Mouse (Mus musculus) limb, embryonic 14.5 days (tissue): ENCODE results near the gene Tmed8. TPM values are rescaled to one million over a fixed set of nuclear protein-coding genes. Genes with fewer than 3 reads are reported as not detected.

Experiments
- ATAC-seq: fragments of 200-750 bp; cut with Nextera tagmentation; 2 replicates; pipeline ENCODE4 v1.8.0; 2017; ENCODE audit warnings: low read depth, moderate number of reproducible peaks, moderate TSS enrichment; ENCODE audit not compliant: low FRiP score
- DNase-seq: peaks from one replicate; pipeline ENCODE4 v3.0.0-alpha.2; 2015; ENCODE audit warnings: low spot score
- H3K27ac ChIP-seq: fragments of 300-500 bp; sonication (generic); replicated peaks from 2 replicates; pipeline ENCODE4 v1.5.1; 2014; ENCODE audit warnings: low read depth, mild to moderate bottlenecking, low read length, moderate library complexity, mixed read lengths
- H3K27me3 ChIP-seq: fragments of 300-500 bp; sonication (generic); 2 replicates; pipeline ENCODE4 v1.6.1; 2014; ENCODE audit warnings: low read length, mixed read lengths; ENCODE audit not compliant: control insufficient read depth, insufficient read depth
- H3K36me3 ChIP-seq: fragments of 300-500 bp; sonication (generic); 2 replicates; pipeline ENCODE4 v1.6.1; 2014; ENCODE audit warnings: mild to moderate bottlenecking, low read length, moderate library complexity, mixed read lengths; ENCODE audit not compliant: control insufficient read depth, insufficient read depth
- H3K4me1 ChIP-seq: fragments of 300-500 bp; sonication (generic); 2 replicates; pipeline ENCODE4 v1.6.1; 2014; ENCODE audit warnings: antibody characterized with exemption, low read length, mixed read lengths; ENCODE audit not compliant: control insufficient read depth, insufficient read depth
- H3K4me2 ChIP-seq: fragments of 300-500 bp; sonication (generic); replicated peaks from 2 replicates; pipeline ENCODE4 v1.6.1; 2014; ENCODE audit warnings: low read depth, mild to moderate bottlenecking, low read length, moderate library complexity; ENCODE audit not compliant: severe bottlenecking
- H3K4me3 ChIP-seq: fragments of 300-500 bp; sonication (generic); replicated peaks from 2 replicates; pipeline ENCODE4 v1.5.1; 2014; ENCODE audit warnings: low read length
- H3K9ac ChIP-seq: fragments of 300-500 bp; sonication (generic); 2 replicates; pipeline ENCODE4 v1.6.1; 2014; ENCODE audit warnings: mild to moderate bottlenecking, low read depth, low read length, moderate library complexity; ENCODE audit not compliant: severe bottlenecking
- H3K9me3 ChIP-seq: fragments of 300-500 bp; sonication (generic); 2 replicates; pipeline ENCODE4 v1.6.1; 2016; ENCODE audit warnings: low read length; ENCODE audit not compliant: control insufficient read depth
- POLR2A ChIP-seq: fragments of 200-500 bp; IDR thresholded peaks from 2 replicates; pipeline ENCODE4 v1.8.0; 2012; ENCODE audit warnings: inconsistent platforms, mild to moderate bottlenecking, moderate library complexity, borderline replicate concordance; ENCODE audit not compliant: insufficient read depth, insufficient read length; ENCODE audit errors: extremely low read depth
- WGBS: fragments of 180-500 bp; shearing (Covaris S2); extraction: QIAGEN DNeasy Blood & Tissue Kit; methylation state at CpG from one replicate; pipeline ENCODE4 v1.1.7; 2014; 5-methylcytosine and 5-hydroxymethylcytosine counted together
- polyA plus RNA-seq, 2 experiments: library from polyadenylated mRNA; depleted of rRNA in 1 of 2; stranded (reverse) in 1 of 2; unstranded in 1 of 2; fragments of >200 nt; fragmentation: Nextera tagmentation in 1 of 2; extraction: Ambion mirVana in 1 of 2; gene quantifications; 2 replicates each; pipeline versions ENCODE4 v1.2.1 to v1.2.3; 2012 to 2014

Tmed8 gene
- polyA plus RNA-seq, 2 experiments = 2.9 to 6.2 TPM

GRCm38 (mm10) chr12:87196310-87196709, 3.9 kb downstream of the Tmed8 start:
- no peak for DNase-seq
- ATAC-seq = no peak

GRCm38 (mm10) chr12:87195069-87195468, 5.2 kb downstream of the Tmed8 start:
- Histone ChIP-seq H3K4me3 (no peak overlapping the region), H3K27me3 (no peaks in the 10 kb centered on the region), H3K9me3 (no peaks in the 10 kb centered on the region), H3K36me3 (no peaks in the 10 kb centered on the region), H3K27ac (no peak overlapping the region), H3K4me2 (no peak overlapping the region), H3K9ac (no peak overlapping the region), H3K4me1 (peaks cover 15% of the 10 kb centered on the region)
- no peak for TF ChIP-seq POLR2A
- 73% methylated on average over 1 of the region's 1 CpGs for WGBS
- DNase-seq = no peak
- ATAC-seq = no peak

More at GRCm38 (mm10) chr12:87196310-87196709, 3.9 kb downstream of the Tmed8 start:
- H3K9ac ChIP-seq = no peak overlapping the region
- H3K36me3 ChIP-seq = no peaks in the 10 kb centered on the region
- TF ChIP-seq POLR2A = no peak
- no peaks in the 10 kb centered on the region for H3K27me3 ChIP-seq
- no peaks in the 10 kb centered on the region for H3K9me3 ChIP-seq
- no peak overlapping the region for H3K4me2 ChIP-seq
- H3K4me3 ChIP-seq = no peak overlapping the region
- no peak overlapping the region for H3K27ac ChIP-seq
- H3K4me1 ChIP-seq = peaks cover 15% of the 10 kb centered on the region

DNA sequence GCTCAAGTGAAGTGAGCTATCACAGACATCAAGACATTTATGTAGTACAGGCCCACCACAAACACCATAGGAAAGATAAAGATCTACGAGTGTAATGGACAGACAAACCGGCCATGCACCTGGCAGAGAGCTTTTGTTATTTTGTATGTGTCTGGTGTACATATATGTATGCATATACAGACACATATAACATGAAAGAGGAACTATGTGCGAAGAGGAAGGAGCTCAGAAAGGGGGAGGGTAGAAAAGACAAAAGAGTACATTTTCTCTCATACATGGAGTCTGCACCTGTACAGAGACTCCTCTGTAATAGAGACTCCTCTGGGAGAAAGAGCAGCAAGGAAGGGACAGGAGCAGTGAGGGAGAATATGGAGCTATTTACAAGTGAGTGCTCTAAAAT, 7.2 kb downstream of the Tmed8 start:
- ATAC-seq (no peak), DNase-seq (no peak)
- no peak overlapping the region for H3K4me3 ChIP-seq
- H3K36me3 ChIP-seq = no peaks in the 10 kb centered on the region
- no peak for TF ChIP-seq POLR2A
- no peak overlapping the region for H3K4me2 ChIP-seq
- no peaks in the 10 kb centered on the region for H3K27me3 ChIP-seq
- peaks cover 6% of the 10 kb centered on the region for H3K4me1 ChIP-seq
- 89% methylated on average over 3 of the region's 3 CpGs for WGBS
- H3K9me3 ChIP-seq = no peaks in the 10 kb centered on the region
- H3K27ac ChIP-seq = no peak overlapping the region
- no peak overlapping the region for H3K9ac ChIP-seq

- Histone ChIP-seq H3K4me2 (no peak overlapping the region), H3K9me3 (no peaks in the 10 kb centered on the region), H3K4me1 (peaks cover 13% of the 10 kb centered on the region; the same call in 1 of the 2 replicates), H3K36me3 (no peaks in the 10 kb centered on the region), H3K27ac (no peak overlapping the region), H3K9ac (no peak overlapping the region), H3K4me3 (no peak overlapping the region), H3K27me3 (no peaks in the 10 kb centered on the region)
- DNase-seq (no peak), ATAC-seq (no peak)
- WGBS = 89% methylated on average over 4 of the region's 4 CpGs
- no peak for TF ChIP-seq POLR2A
Observed at GRCm38 (mm10) chr12:87177631-87178030, 22.6 kb downstream of the Tmed8 start.

DNA sequence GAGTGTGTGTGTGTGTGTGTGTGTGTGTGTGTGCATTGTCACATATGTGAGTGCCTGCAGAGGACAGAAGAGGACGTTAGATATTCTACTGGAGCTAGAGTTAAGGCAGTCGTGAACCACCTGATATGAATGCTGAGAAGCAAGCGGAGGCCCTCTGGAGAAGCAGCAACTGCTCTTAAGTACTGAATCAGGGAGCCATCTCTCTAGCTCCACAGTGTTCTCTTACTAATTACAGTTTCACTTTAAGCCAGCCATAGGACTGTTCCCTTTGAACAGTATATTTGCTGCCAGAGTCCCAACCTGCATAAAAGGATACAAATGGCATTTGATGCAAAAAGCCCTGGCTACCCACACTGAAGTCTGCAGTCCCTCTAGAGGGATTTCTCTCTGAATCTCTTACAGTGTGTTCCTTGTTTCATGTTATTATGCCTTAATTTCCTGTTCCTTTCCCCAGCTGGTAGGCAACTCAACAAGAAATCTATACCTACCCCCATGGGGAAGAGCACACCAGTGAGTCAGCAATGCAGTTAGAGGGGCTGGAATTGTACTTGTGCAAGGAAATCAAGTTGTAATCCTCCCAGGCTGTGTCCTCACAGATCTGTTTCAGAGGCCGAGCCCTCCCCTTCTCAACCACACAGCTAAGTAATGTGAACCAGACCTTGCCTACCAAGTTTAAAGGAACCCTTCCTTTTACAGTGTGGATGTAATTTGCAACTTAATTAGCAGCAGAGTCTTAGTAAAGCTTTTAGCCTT, 24.9 kb downstream of the Tmed8 start:
- DNase-seq (peak; percentile 50), ATAC-seq (peak; percentile 72)
- Histone ChIP-seq H3K36me3 (peaks cover 8% of the 10 kb centered on the region; the same call in 1 of the 2 replicates), H3K27me3 (no peaks in the 10 kb centered on the region), H3K9ac (no peak overlapping the region), H3K27ac (peak overlapping the region; percentile 56), H3K4me2 (no peak overlapping the region), H3K4me1 (peaks cover 13% of the 10 kb centered on the region; the same call in 1 of the 2 replicates), H3K9me3 (no peaks in the 10 kb centered on the region), H3K4me3 (no peak overlapping the region)
- no peak for TF ChIP-seq POLR2A
- WGBS = 33% methylated on average over 4 of the region's 4 CpGs
